Mouse (Mus musculus) olfactory bulb, adult 2 months (tissue): ENCODE data around the gene Tgm4.

Experiments used
- CTCF ChIP-seq: fragments of 200-500 bp; IDR thresholded peaks from 2 replicates; pipeline ENCODE4 v1.5.1; 2012; ENCODE audit warnings: low read depth, mild to moderate bottlenecking, low read length, moderate library complexity; ENCODE audit not compliant: insufficient read depth
- POLR2A ChIP-seq: fragments of 200-500 bp; IDR thresholded peaks from 2 replicates; pipeline ENCODE4 v1.6.1; 2012; ENCODE audit warnings: mild to moderate bottlenecking, low read depth, low read length, moderate library complexity; ENCODE audit not compliant: insufficient read depth

DNA sequence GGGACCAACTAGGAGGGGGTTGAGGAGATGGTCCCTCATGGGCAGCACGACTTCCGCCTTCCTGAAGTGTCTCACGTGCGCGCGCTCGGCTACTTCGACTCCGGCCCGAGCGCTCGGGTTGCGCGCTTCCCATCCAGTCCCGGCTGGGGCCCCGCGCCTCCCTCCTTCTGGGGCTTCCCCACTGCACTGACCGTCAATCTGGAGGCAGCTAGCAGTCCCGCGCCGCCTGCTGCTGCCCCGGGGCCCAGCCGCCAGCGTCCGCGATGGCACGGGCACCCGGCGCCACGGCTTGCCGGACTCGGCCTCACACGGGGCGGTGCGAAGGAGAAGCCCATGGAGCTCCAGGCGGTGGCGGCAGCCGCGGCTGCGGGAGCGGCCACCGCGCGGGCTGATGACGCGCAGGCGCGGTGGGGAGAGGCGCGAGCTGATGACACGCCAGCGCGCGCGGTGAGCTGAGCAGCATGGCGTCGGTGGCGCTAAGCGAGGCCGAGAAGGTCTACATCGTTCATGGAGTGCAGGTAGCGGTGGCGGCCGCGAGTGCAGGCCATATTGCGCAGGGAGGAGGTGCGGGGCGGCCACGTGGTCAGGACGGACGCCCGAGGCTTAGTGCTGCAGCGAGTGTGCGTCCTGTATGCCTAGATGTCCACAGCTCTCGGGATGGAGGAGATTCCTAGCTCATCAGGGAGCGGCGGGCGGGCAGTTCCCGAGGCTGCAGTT, 78.4 kb downstream of the Tgm4 start, which contains the start of the genes Zdhhc3 and Exosc7:
- TF ChIP-seq POLR2A (peak; percentile 95), CTCF (no peak)
